20 mouse cellular contexts compared by ENCODE assay signal in genomic region chr9:40984313-40984712, GRCm38 (mm10). TPM values are rescaled to one million over a fixed set of nuclear protein-coding genes. Genes with fewer than 3 reads are reported as not detected.
DNase-seq lines count a peak whose midpoint lies in the region; TF ChIP-seq lines count a peak whose summit lies in the region.
"Had no signal": no experiment of that assay in that cellular context is flagged by ENCODE, and none has a peak within 500 bp of the region (broad histone marks: within the 10 kb centered on the region; RNA-seq: fewer than 3 reads in every experiment).

No protein-coding gene starts in this region.

- 70% methylated on average over 3 of the region's 3 CpGs for WGBS in kidney, adult 2 months

- H3K4me3 ChIP-seq in kidney, adult 2 months (ENCODE audit: insufficient read depth, low read depth, low read length): no peak overlapping the region
- H3K4me3 ChIP-seq: embryonic facial prominence, embryonic 12.5 days; forebrain, embryonic 15.5 days; heart, embryonic 13.5 days; hindbrain, embryonic 15.5 days had no signal

- no peak for TF ChIP-seq POLR2A in kidney, adult 2 months (IDR thresholded peaks at IDR 0.05; ENCODE audit: low read depth, low read length)

- H3K36me3 ChIP-seq in kidney, adult 2 months (ENCODE audit: control insufficient read depth, insufficient read depth, low read length): no peaks in the 10 kb centered on the region
- H3K36me3 ChIP-seq: embryonic facial prominence, embryonic 12.5 days; forebrain, embryonic 15.5 days; heart, embryonic 13.5 days; hindbrain, embryonic 15.5 days had no signal

- TF ChIP-seq CTCF in kidney, adult 2 months (conservative IDR thresholded peaks at IDR 0.05; ENCODE audit: insufficient read depth, insufficient read length, low read depth, low read length): no peak

- H3K4me1 ChIP-seq in kidney, adult 2 months (ENCODE audit: control insufficient read depth, insufficient read depth, low read length): no peaks in the 10 kb centered on the region
- H3K4me1 ChIP-seq: embryonic facial prominence, embryonic 12.5 days; forebrain, embryonic 15.5 days; heart, embryonic 13.5 days; hindbrain, embryonic 15.5 days had no signal

- H3K27ac ChIP-seq in kidney, adult 2 months (ENCODE audit: insufficient read depth, low read depth, low read length): no peak overlapping the region
- H3K27ac ChIP-seq: embryonic facial prominence, embryonic 12.5 days; forebrain, embryonic 15.5 days; heart, embryonic 13.5 days; hindbrain, embryonic 15.5 days had no signal

- peak; percentile 95 for DNase-seq in cerebellum, adult 11-12 months
- peak; percentile 89 for DNase-seq in cerebellum, adult 8-10 months
- peak; percentile 75 to 90 for DNase-seq in cerebellum, postnatal 14 days
- no peak for DNase-seq in adrenal gland, postnatal 10 days
- no peak for DNase-seq in kidney, adult 2 months
- no peak for DNase-seq in ovary, postnatal 36 days (ENCODE audit: low spot score)
- DNase-seq: adrenal gland, adult 2 months; adrenal gland, postnatal 36 days; gastrocnemius, postnatal 14 days; heart, postnatal 36 days; kidney, adult 8-10 months had no signal

- no peaks in the 10 kb centered on the region for H3K27me3 ChIP-seq in kidney, adult 2 months (replicated peaks; ENCODE audit: control insufficient read depth, insufficient read depth, low read length)
- H3K27me3 ChIP-seq: embryonic facial prominence, embryonic 12.5 days; forebrain, embryonic 15.5 days; hindbrain, embryonic 15.5 days had no signal

RNA-seq across cellular contexts. Expression of gene Crtam, which starts 20.1 kb away (rescaled TPM):
- under 1 TPM in 1 of 2 experiments, not detected in 1; 0.36 TPM for total RNA-seq in adrenal gland, postnatal 10 days (2021)
- polyA plus RNA-seq in kidney, adult 2 months (2012; rRNA removed): 0.05 and 0.11 TPM in 2 replicates
- total RNA-seq: adrenal gland, adult 2 months; adrenal gland, postnatal 36 days; gastrocnemius, postnatal 14 days; heart, postnatal 36 days had no signal
- polyA plus RNA-seq: adrenal gland, adult 2 months; cortical plate, adult 2 months; forebrain, embryonic 11.5 days; forebrain, embryonic 15.5 days; gonadal fat pad, adult 2 months; heart, embryonic 13.5 days; heart, postnatal 0 days had no signal

RNA-seq across cellular contexts. Expression of gene Jhy, which starts 20.4 kb away (rescaled TPM):
- total RNA-seq in adrenal gland, postnatal 10 days (2021): under 1 TPM; 0.15 TPM
- polyA plus RNA-seq in kidney, adult 2 months (2012; rRNA removed): 0.03 TPM in 1 of 2 replicates, not detected in the other
- total RNA-seq: adrenal gland, adult 2 months; adrenal gland, postnatal 36 days; ES-E14; gastrocnemius, postnatal 14 days; heart, postnatal 36 days had no signal
- polyA plus RNA-seq: adrenal gland, adult 2 months; heart, embryonic 13.5 days; heart, postnatal 0 days had no signal

Comparison
In these comparisons a context has a peak if more than half of its experiments do, and no peak if none do; other contexts are left out.
1. DNase-seq: peak in cerebellum, adult 11-12 months (single experiment), cerebellum, adult 8-10 months (single experiment) and cerebellum, postnatal 14 days (2 of 2); none in adrenal gland, postnatal 10 days (single experiment), kidney, adult 2 months (single experiment) and ovary, postnatal 36 days (single experiment).